8 mouse cellular contexts compared by ENCODE assay signal in the genomic region with DNA sequence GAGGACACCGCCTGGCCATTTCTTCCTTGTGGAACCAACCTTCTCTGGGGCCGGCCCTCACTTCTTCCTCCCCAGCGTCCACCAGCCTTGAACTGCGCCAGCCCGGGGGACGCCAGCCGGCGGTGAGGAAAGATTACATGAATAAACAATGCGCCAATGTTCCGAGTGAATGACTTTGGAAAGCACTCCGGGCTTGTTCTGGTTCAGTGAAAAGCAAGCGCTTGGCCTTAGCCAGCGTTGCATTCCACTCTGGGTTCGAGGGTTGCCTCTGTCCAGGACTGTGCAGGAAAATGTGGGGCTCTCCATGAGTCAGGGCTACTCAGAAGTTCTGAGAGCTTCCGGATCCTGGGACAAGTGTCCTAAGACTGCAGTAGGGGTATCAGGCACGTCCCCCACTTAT. TPM values are rescaled to one million over a fixed set of nuclear protein-coding genes. Genes with fewer than 3 reads are reported as not detected.
DNase-seq lines count a peak whose midpoint lies in the region; ATAC-seq and TF ChIP-seq lines count a peak whose summit lies in the region.

No protein-coding gene starts in this region.

- TF ChIP-seq POLR2A in liver, adult 2 months (IDR thresholded peaks at IDR 0.05; ENCODE audit: extremely low read depth, insufficient read depth, low read length) = no peak

- ATAC-seq in kidney, embryonic 15.5 days (replicated peaks; ENCODE audit: low FRiP score) = peak; percentile 80

- TF ChIP-seq CTCF in liver, adult 2 months (IDR thresholded peaks at IDR 0.05; ENCODE audit: low read depth, low read length) = no peak
- TF ChIP-seq CTCF in gastrocnemius, adult 2 months (IDR thresholded peaks at IDR 0.05) = no peak

- no peaks in the 10 kb centered on the region for H3K9me3 ChIP-seq in forebrain, embryonic 10.5 days
- no peaks in the 10 kb centered on the region for H3K9me3 ChIP-seq in kidney, embryonic 15.5 days (replicated peaks)

- WGBS in liver, adult 2 months = 60% methylated on average over 16 of the region's 16 CpGs
- WGBS in forebrain, embryonic 10.5 days = 60% methylated on average over 16 of the region's 16 CpGs
- 50% methylated on average over 16 of the region's 16 CpGs for WGBS in kidney, embryonic 15.5 days

- H3K4me3 ChIP-seq in liver, adult 2 months (ENCODE audit: insufficient read depth, low read depth, low read length) = no peak overlapping the region
- no peak overlapping the region for H3K4me3 ChIP-seq in forebrain, embryonic 10.5 days
- no peak overlapping the region for H3K4me3 ChIP-seq in kidney, embryonic 15.5 days (replicated peaks)
- H3K4me3 ChIP-seq in gastrocnemius, adult 2 months = no peak overlapping the region

- H3K79me2 ChIP-seq in liver, adult 2 months (ENCODE audit: control insufficient read depth, insufficient read depth, low read length) = no peaks in the 10 kb centered on the region

- H3K27ac ChIP-seq in liver, adult 2 months (replicated peaks; ENCODE audit: insufficient read depth, low read depth, low read length) = no peak overlapping the region
- H3K27ac ChIP-seq in forebrain, embryonic 10.5 days = peak overlapping the region; percentile 79
- peak overlapping the region; percentile 91 for H3K27ac ChIP-seq in kidney, embryonic 15.5 days
- H3K27ac ChIP-seq in gastrocnemius, adult 2 months = no peak overlapping the region

- intact Hi-C loops in gastrocnemius, adult 2 months (cut with DNase I) = no loop called here

- H3K27me3 ChIP-seq in liver, adult 2 months (ENCODE audit: control insufficient read depth, insufficient read depth, low read length) = no peaks in the 10 kb centered on the region
- H3K27me3 ChIP-seq in forebrain, embryonic 10.5 days (ENCODE audit: poor library complexity, severe bottlenecking) = peaks cover 11% of the 10 kb centered on the region; the same call in 1 of the 2 replicates
- no peaks in the 10 kb centered on the region for H3K27me3 ChIP-seq in kidney, embryonic 15.5 days

- DNase-seq in liver, adult 2 months (ENCODE audit: extremely low read depth, low read depth, low spot score) = peak; percentile 31
- no peak for DNase-seq in liver
- no peak for DNase-seq in forebrain, embryonic 10.5 days (ENCODE audit: extremely low spot score, low spot score)
- peak; percentile 11 for DNase-seq in lung, postnatal 10 days
- DNase-seq in yolk sac, embryonic 10.5 days (ENCODE audit: low spot score) = no peak
- no peak for DNase-seq in thymus, postnatal 36 days
- no peak for DNase-seq in gastrocnemius, adult 2 months

- no peaks in the 10 kb centered on the region for H3K4me1 ChIP-seq in liver, adult 2 months (ENCODE audit: control insufficient read depth, insufficient read depth, low read length)
- H3K4me1 ChIP-seq in forebrain, embryonic 10.5 days = peaks cover 41% of the 10 kb centered on the region
- peaks cover 43% of the 10 kb centered on the region for H3K4me1 ChIP-seq in kidney, embryonic 15.5 days

- H3K36me3 ChIP-seq in liver, adult 2 months (ENCODE audit: control insufficient read depth, insufficient read depth, low read length) = no peaks in the 10 kb centered on the region
- no peaks in the 10 kb centered on the region for H3K36me3 ChIP-seq in forebrain, embryonic 10.5 days (replicated peaks)
- H3K36me3 ChIP-seq in kidney, embryonic 15.5 days = no peaks in the 10 kb centered on the region

- no peak overlapping the region for H3K9ac ChIP-seq in liver, adult 2 months (ENCODE audit: low read depth, low read length)
- H3K9ac ChIP-seq in kidney, embryonic 15.5 days = no peak overlapping the region

- no peak overlapping the region for H3K4me2 ChIP-seq in kidney, embryonic 15.5 days

RNA-seq across cellular contexts. Expression of gene Clmn, which starts 31.8 kb away (rescaled TPM):
- total RNA-seq in liver, adult 2 months (2014; rRNA removed) = 20.4 and 22.4 TPM in 2 replicates
- polyA plus RNA-seq in liver, adult 2 months (2012; rRNA removed) = 12.1 and 13.7 TPM in 2 replicates
- polyA plus RNA-seq in forebrain, embryonic 10.5 days (2016; fragmentation: Nextera tagmentation; extraction: Ambion mirVana) = 1.6 and 2.1 TPM in 2 replicates
- 4.9 and 5.5 TPM in 2 replicates for polyA plus RNA-seq in kidney, embryonic 15.5 days (2015; fragmentation: Nextera tagmentation; extraction: Ambion mirVana)
- total RNA-seq in gastrocnemius, adult 2 months (2021) = 1 to 10 TPM; 2.6 to 3.2 TPM

Comparison
In these comparisons a context has a peak if more than half of its experiments do, and no peak if none do; other contexts are left out.
1. DNase-seq: peak in liver, adult 2 months (single experiment) and lung, postnatal 10 days (single experiment); none in liver (single experiment), forebrain, embryonic 10.5 days (single experiment), yolk sac, embryonic 10.5 days (single experiment), thymus, postnatal 36 days (0 of 2) and gastrocnemius, adult 2 months (single experiment).
2. H3K27ac ChIP-seq: peak in forebrain, embryonic 10.5 days (single experiment) and kidney, embryonic 15.5 days (single experiment); none in liver, adult 2 months (single experiment) and gastrocnemius, adult 2 months (single experiment).